Mouse (Mus musculus) lung, embryonic 15.5 days (tissue): Measurements from ENCODE around the gene Hk2. TPM values are rescaled to one million over a fixed set of nuclear protein-coding genes. Genes with fewer than 3 reads are reported as not detected.

Experiments
- ATAC-seq: fragments of 200-750 bp; cut with Nextera tagmentation; 2 replicates; pipeline ENCODE4 v1.8.0; 2017; ENCODE audit warnings: moderate number of reproducible peaks, borderline replicate concordance; ENCODE audit not compliant: low FRiP score, low TSS enrichment; ENCODE audit errors: extremely low read depth
- H3K27ac ChIP-seq: fragments of 300-500 bp; sonication (generic); 2 replicates; pipeline ENCODE4 v1.5.1; 2015; ENCODE audit warnings: moderate library complexity, mild to moderate bottlenecking, inconsistent platforms
- H3K27me3 ChIP-seq: fragments of 300-500 bp; sonication (generic); 2 replicates; pipeline ENCODE4 v1.6.1; 2015; ENCODE audit warnings: inconsistent platforms
- H3K36me3 ChIP-seq: fragments of 300-500 bp; sonication (generic); 2 replicates; pipeline ENCODE4 v1.6.1; 2015; ENCODE audit warnings: inconsistent platforms
- H3K4me1 ChIP-seq: fragments of 300-500 bp; sonication (generic); 2 replicates; pipeline ENCODE4 v1.6.1; 2015; ENCODE audit warnings: inconsistent platforms
- H3K4me2 ChIP-seq: fragments of 300-500 bp; sonication (generic); 2 replicates; pipeline ENCODE4 v1.6.1; 2015; ENCODE audit warnings: inconsistent platforms, mild to moderate bottlenecking, moderate library complexity
- H3K4me3 ChIP-seq: fragments of 300-500 bp; sonication (generic); 2 replicates; pipeline ENCODE4 v1.5.1; 2015; ENCODE audit warnings: mild to moderate bottlenecking, inconsistent platforms
- H3K9ac ChIP-seq: fragments of 300-500 bp; sonication (generic); 2 replicates; pipeline ENCODE4 v1.6.1; 2015; ENCODE audit warnings: inconsistent platforms
- H3K9me3 ChIP-seq: fragments of 300-500 bp; sonication (generic); 2 replicates; pipeline ENCODE4 v1.6.1; 2016; ENCODE audit warnings: inconsistent platforms
- WGBS: fragments of 180-500 bp; shearing (Covaris S2); methylation state at CpG from one replicate; pipeline ENCODE4 v1.1.7; 2015; 5-methylcytosine and 5-hydroxymethylcytosine counted together
- polyA plus RNA-seq: library from polyadenylated mRNA; unstranded; fragments of >200 nt; fragmentation: Nextera tagmentation; extraction: Ambion mirVana; gene quantifications from 2 replicates; pipeline ENCODE4 v1.2.1, GENCODE M21; 2015

The Hk2 gene
- polyA plus RNA-seq, 1 experiment from 2014 or later, result 19.9 TPM

- ATAC-seq, result no peak
- H3K27me3 ChIP-seq, result no peaks in the 10 kb centered on the region
- H3K36me3 ChIP-seq, result peaks cover 59% of the 10 kb centered on the region
- H3K4me2 ChIP-seq, result no peak overlapping the region
- no peak overlapping the region for H3K9ac ChIP-seq
- H3K4me1 ChIP-seq, result peaks cover 5% of the 10 kb centered on the region; the same call in 1 of the 2 replicates
- H3K4me3 ChIP-seq, result no peak overlapping the region
- H3K9me3 ChIP-seq, result no peaks in the 10 kb centered on the region
- WGBS, result 92% methylated on average over 27 of the region's 27 CpGs
- no peak overlapping the region for H3K27ac ChIP-seq
Observed at GRCm38 (mm10) chr6:82737634-82738540, 36.4 kb downstream of the Hk2 start.

GRCm38 (mm10) chr6:82736626-82737600 lies 37.3 kb downstream of the Hk2 start:
- H3K27me3 ChIP-seq, result no peaks in the 10 kb centered on the region
- no peak overlapping the region for H3K9ac ChIP-seq
- no peaks in the 10 kb centered on the region for H3K9me3 ChIP-seq
- ATAC-seq, result no peak
- H3K27ac ChIP-seq, result no peak overlapping the region
- H3K4me3 ChIP-seq, result no peak overlapping the region
- peaks cover 51% of the 10 kb centered on the region for H3K36me3 ChIP-seq
- H3K4me1 ChIP-seq, result peaks cover 5% of the 10 kb centered on the region; the same call in 1 of the 2 replicates
- 91% methylated on average over 25 of the region's 25 CpGs for WGBS
- no peak overlapping the region for H3K4me2 ChIP-seq

GRCm38 (mm10) chr6:82735347-82735746 lies 38.9 kb downstream of the Hk2 start:
- ATAC-seq, result no peak
- 63% methylated on average over 7 of the region's 7 CpGs for WGBS
- H3K36me3 ChIP-seq, result peaks cover 57% of the 10 kb centered on the region

GRCm38 (mm10) chr6:82728635-82729034 lies 45.6 kb downstream of the Hk2 start:
- no peak overlapping the region for H3K27ac ChIP-seq
- H3K4me3 ChIP-seq, result no peak overlapping the region
- H3K4me1 ChIP-seq, result peaks cover 4% of the 10 kb centered on the region
- no peaks in the 10 kb centered on the region for H3K9me3 ChIP-seq
- peak; percentile 32; the same call in 1 of the 2 replicates for ATAC-seq
- peaks cover 45% of the 10 kb centered on the region for H3K36me3 ChIP-seq
- no peak overlapping the region for H3K4me2 ChIP-seq
- H3K27me3 ChIP-seq, result no peaks in the 10 kb centered on the region
- no peak overlapping the region for H3K9ac ChIP-seq
- 90% methylated on average over 21 of the region's 21 CpGs for WGBS

More at GRCm38 (mm10) chr6:82735347-82735746, 38.9 kb downstream of the Hk2 start:
- Histone ChIP-seq H3K4me3 (no peak overlapping the region), H3K4me2 (no peak overlapping the region), H3K9ac (no peak overlapping the region), H3K27ac (no peak overlapping the region), H3K27me3 (no peaks in the 10 kb centered on the region), H3K4me1 (peaks cover 1% of the 10 kb centered on the region; the same call in 1 of the 2 replicates), H3K9me3 (no peaks in the 10 kb centered on the region)

GRCm38 (mm10) chr6:82727206-82727605 lies 47.0 kb downstream of the Hk2 start:
- H3K36me3 ChIP-seq, result peaks cover 41% of the 10 kb centered on the region
- no peaks in the 10 kb centered on the region for H3K27me3 ChIP-seq
- H3K4me1 ChIP-seq, result peaks cover 14% of the 10 kb centered on the region
- ATAC-seq, result no peak
- H3K4me3 ChIP-seq, result no peak overlapping the region
- H3K27ac ChIP-seq, result no peak overlapping the region
- no peaks in the 10 kb centered on the region for H3K9me3 ChIP-seq
- no peak overlapping the region for H3K9ac ChIP-seq
- H3K4me2 ChIP-seq, result no peak overlapping the region
- WGBS, result 84% methylated on average over 13 of the region's 13 CpGs

GRCm38 (mm10) chr6:82723321-82723720 lies 50.9 kb downstream of the Hk2 start:
- Histone ChIP-seq H3K27me3 (no peaks in the 10 kb centered on the region), H3K27ac (peak overlapping the region; percentile 81), H3K4me1 (peaks cover 14% of the 10 kb centered on the region), H3K4me2 (no peak overlapping the region), H3K36me3 (peaks cover 17% of the 10 kb centered on the region), H3K9ac (no peak overlapping the region), H3K9me3 (no peaks in the 10 kb centered on the region), H3K4me3 (no peak overlapping the region)
- WGBS, result 22% methylated on average over 5 of the region's 5 CpGs
- peak; percentile 85 for ATAC-seq

GRCm38 (mm10) chr6:82716126-82716525 lies 58.1 kb downstream of the Hk2 start:
- Histone ChIP-seq H3K27me3 (no peaks in the 10 kb centered on the region), H3K9me3 (no peaks in the 10 kb centered on the region), H3K4me2 (no peak overlapping the region), H3K4me3 (no peak overlapping the region), H3K27ac (no peak overlapping the region), H3K4me1 (peaks cover 11% of the 10 kb centered on the region; the same call in 1 of the 2 replicates), H3K9ac (no peak overlapping the region), H3K36me3 (no peaks in the 10 kb centered on the region)
- no peak for ATAC-seq
- 64% methylated on average over 4 of the region's 4 CpGs for WGBS

GRCm38 (mm10) chr6:82715653-82716052 lies 58.6 kb downstream of the Hk2 start:
- ATAC-seq, result no peak

GRCm38 (mm10) chr6:82715253-82715652 lies 59.0 kb downstream of the Hk2 start:
- ATAC-seq, result no peak
- no peak overlapping the region; the same call in 1 of the 2 replicates for H3K27ac ChIP-seq
- 76% methylated on average over 6 of the region's 6 CpGs for WGBS
- peaks cover 11% of the 10 kb centered on the region; the same call in 1 of the 2 replicates for H3K4me1 ChIP-seq
- no peak overlapping the region for H3K4me3 ChIP-seq
- no peaks in the 10 kb centered on the region for H3K27me3 ChIP-seq
- H3K4me2 ChIP-seq, result no peak overlapping the region
- H3K9ac ChIP-seq, result no peak overlapping the region
- H3K9me3 ChIP-seq, result no peaks in the 10 kb centered on the region
- H3K36me3 ChIP-seq, result no peaks in the 10 kb centered on the region

More at GRCm38 (mm10) chr6:82715653-82716052, 58.6 kb downstream of the Hk2 start:
- Histone ChIP-seq H3K4me2 (no peak overlapping the region), H3K36me3 (no peaks in the 10 kb centered on the region), H3K27ac (no peak overlapping the region), H3K9me3 (no peaks in the 10 kb centered on the region), H3K27me3 (no peaks in the 10 kb centered on the region), H3K9ac (no peak overlapping the region), H3K4me3 (no peak overlapping the region), H3K4me1 (peaks cover 11% of the 10 kb centered on the region; the same call in 1 of the 2 replicates)
- 82% methylated on average over 3 of the region's 3 CpGs for WGBS

GRCm38 (mm10) chr6:82714841-82715240 lies 59.4 kb downstream of the Hk2 start:
- 55% methylated on average over 5 of the region's 5 CpGs for WGBS
- peak; percentile 51; the same call in 1 of the 2 replicates for ATAC-seq
- no peak overlapping the region for H3K4me3 ChIP-seq
- H3K9ac ChIP-seq, result no peak overlapping the region
- H3K36me3 ChIP-seq, result no peaks in the 10 kb centered on the region
- H3K4me2 ChIP-seq, result no peak overlapping the region
- peaks cover 11% of the 10 kb centered on the region; the same call in 1 of the 2 replicates for H3K4me1 ChIP-seq
- peak overlapping the region; percentile 14; the same call in 1 of the 2 replicates for H3K27ac ChIP-seq
- no peaks in the 10 kb centered on the region for H3K27me3 ChIP-seq
- no peaks in the 10 kb centered on the region for H3K9me3 ChIP-seq

- H3K27me3 ChIP-seq, result no peaks in the 10 kb centered on the region
- H3K36me3 ChIP-seq, result no peaks in the 10 kb centered on the region
- H3K9me3 ChIP-seq, result no peaks in the 10 kb centered on the region
- ATAC-seq, result peak; percentile 45; the same call in 1 of the 2 replicates
- H3K4me2 ChIP-seq, result no peak overlapping the region
- peak overlapping the region; percentile 14 for H3K27ac ChIP-seq
- WGBS, result 11% methylated on average over 3 of the region's 3 CpGs
- H3K9ac ChIP-seq, result no peak overlapping the region
- no peak overlapping the region for H3K4me3 ChIP-seq
- H3K4me1 ChIP-seq, result peaks cover 11% of the 10 kb centered on the region; the same call in 1 of the 2 replicates
Observed at GRCm38 (mm10) chr6:82714243-82714642, 60.0 kb downstream of the Hk2 start.
